Comparison of ENCODE assay signal across 8 mouse cellular contexts in the genomic region with DNA sequence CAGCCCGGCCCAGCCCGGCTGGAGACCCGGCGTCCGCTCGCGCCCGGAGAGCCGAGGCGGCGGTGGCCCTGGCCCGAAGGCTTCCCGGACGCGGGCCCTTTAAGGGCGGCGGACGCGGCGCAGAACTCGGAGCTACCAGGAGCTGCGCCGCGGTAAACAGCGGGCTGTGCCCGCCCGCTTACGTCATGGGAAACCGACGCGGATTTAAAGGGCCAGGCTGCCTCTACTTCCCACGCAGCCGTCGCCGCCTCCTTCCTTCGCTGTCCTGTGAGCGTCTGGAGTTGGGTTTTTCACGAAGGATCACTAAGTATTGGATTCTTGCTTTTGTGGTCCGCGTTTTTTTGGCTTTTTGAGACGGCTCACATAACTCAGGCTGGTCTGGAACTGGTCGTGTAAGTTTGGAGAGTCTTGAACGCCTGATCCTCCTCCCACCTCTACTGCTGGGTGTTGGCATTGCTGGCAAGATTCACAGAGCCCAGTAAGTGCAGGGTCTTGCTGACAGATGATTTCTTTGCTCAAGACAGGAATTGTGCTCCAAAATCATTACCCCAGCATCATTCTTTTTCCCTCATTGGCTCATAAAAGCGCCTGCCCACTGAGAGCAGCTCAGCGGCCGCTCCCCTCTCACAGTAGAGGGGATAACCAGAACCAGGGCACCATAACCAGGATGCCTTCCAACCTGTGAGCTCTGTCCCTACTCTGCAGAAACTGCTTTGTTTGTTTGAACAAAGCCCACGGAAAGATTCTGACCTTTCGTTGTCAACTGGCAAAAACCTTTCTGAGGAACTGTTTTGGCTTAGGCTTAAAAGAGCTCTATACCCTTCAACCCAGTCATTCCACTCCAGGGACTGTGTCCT. TPM values are rescaled to one million over a fixed set of nuclear protein-coding genes. Genes with fewer than 3 reads are reported as not detected.
DNase-seq lines count a peak whose midpoint lies in the region; ATAC-seq and TF ChIP-seq lines count a peak whose summit lies in the region.

Sidt2 (minus strand) TSS at position 152 of the 857 bp plus-strand sequence.

- dilution Hi-C loops in CH12.LX (cut with MboI; ENCODE audit: extremely low pct_ligation_motif_present, extremely low pct_unique_long_range_greater_than_20kb, low sequenced_read_pairs), result no loop called here

- in situ Hi-C loops in CH12.LX (cut with MboI; ENCODE audit: low pct_ligation_motif_present, low pct_unique_long_range_greater_than_20kb, low sequenced_read_pairs), result no loop called here

- H3K9ac ChIP-seq in CH12.LX (ENCODE audit: insufficient read depth, low read depth), result peak within 1 kb of the TSS; percentile 98
- peak within 1 kb of the TSS; percentile 88 for H3K9ac ChIP-seq in heart, embryonic 14.5 days (ENCODE audit: low read length)
- H3K9ac ChIP-seq in liver, embryonic 11.5 days (ENCODE audit: low read depth, low read length), result peak within 1 kb of the TSS; percentile 91
- peak within 1 kb of the TSS; percentile 87 for H3K9ac ChIP-seq in stomach, embryonic 14.5 days (replicated peaks; ENCODE audit: low read depth, low read length)

- DNase-seq in CH12.LX (ENCODE audit: extremely low read depth), result peak; percentile 82
- DNase-seq in c-Kit-positive CD71-negative TER-119-negative erythroid progenitor cells, embryonic 14.5 days (ENCODE audit: low read depth), result peak; percentile 70
- DNase-seq in forebrain, embryonic 10.5 days (ENCODE audit: extremely low spot score, low spot score), result peak; percentile 82
- peak; percentile 95 for DNase-seq in kidney, postnatal 10 days
- peak; percentile 85 for DNase-seq in liver, embryonic 11.5 days (ENCODE audit: low spot score)
- peak; percentile 93 for DNase-seq in naive thymus-derived CD4-positive, alpha-beta T cell, adult 2 months (ENCODE audit: low read depth)

- TF ChIP-seq CTCF in CH12.LX (conservative IDR thresholded peaks at IDR 0.05 in 1 of 2, IDR thresholded peaks at IDR 0.05 in 1 of 2; ENCODE audit: low read depth in 2 of 2, low read length in 2 of 2), result no peak

- no peaks in the 10 kb centered on the region for H3K27me3 ChIP-seq in CH12.LX (replicated peaks)
- no peaks in the 10 kb centered on the region for H3K27me3 ChIP-seq in forebrain, embryonic 10.5 days (ENCODE audit: poor library complexity, severe bottlenecking)
- no peaks in the 10 kb centered on the region for H3K27me3 ChIP-seq in heart, embryonic 14.5 days (ENCODE audit: control insufficient read depth, insufficient read depth, low read length)
- no peaks in the 10 kb centered on the region for H3K27me3 ChIP-seq in liver, embryonic 11.5 days (replicated peaks; ENCODE audit: control insufficient read depth, insufficient read depth, low read length)
- H3K27me3 ChIP-seq in stomach, embryonic 14.5 days (ENCODE audit: control insufficient read depth, insufficient read depth, low read length), result no peaks in the 10 kb centered on the region

- no peak for TF ChIP-seq EP300 in CH12.LX (IDR thresholded peaks at IDR 0.05; ENCODE audit: low read length)

- H3K4me2 ChIP-seq in CH12.LX (ENCODE audit: insufficient read depth, low read depth, poor library complexity, severe bottlenecking), result peak within 1 kb of the TSS; percentile 85
- H3K4me2 ChIP-seq in heart, embryonic 14.5 days (ENCODE audit: low read length), result peak within 1 kb of the TSS; percentile 85
- peak within 1 kb of the TSS; percentile 81 for H3K4me2 ChIP-seq in liver, embryonic 11.5 days
- peak within 1 kb of the TSS; percentile 85 for H3K4me2 ChIP-seq in stomach, embryonic 14.5 days (replicated peaks; ENCODE audit: low read depth, low read length)

- peak within 1 kb of the TSS; percentile 90 to 94 (median 92) for H3K4me3 ChIP-seq in CH12.LX (replicated peaks in 1 of 3; ENCODE audit: low read depth in 2 of 3, low read length in 2 of 3, poor library complexity in 1 of 3)
- H3K4me3 ChIP-seq in forebrain, embryonic 10.5 days, result peak within 1 kb of the TSS; percentile 71
- H3K4me3 ChIP-seq in heart, embryonic 14.5 days (ENCODE audit: control insufficient read depth in 1 of 2, insufficient read depth in 1 of 2, low read depth in 1 of 2, low read length in 2 of 2), result peak within 1 kb of the TSS; percentile 66 to 79
- peak within 1 kb of the TSS; percentile 92 for H3K4me3 ChIP-seq in liver, embryonic 11.5 days (ENCODE audit: low read depth, low read length)
- H3K4me3 ChIP-seq in stomach, embryonic 14.5 days (ENCODE audit: low read depth, low read length), result peak within 1 kb of the TSS; percentile 70

- ATAC-seq in heart, embryonic 14.5 days (ENCODE audit: insufficient number of reproducible peaks, insufficient read depth, low FRiP score, low read depth), result peak; percentile 88
- peak; percentile 96 for ATAC-seq in liver, embryonic 11.5 days (replicated peaks; ENCODE audit: low FRiP score)
- ATAC-seq in stomach, embryonic 14.5 days (ENCODE audit: insufficient number of reproducible peaks, insufficient read depth, low FRiP score, low read depth), result peak; percentile 94

- WGBS in forebrain, embryonic 10.5 days, result under 1% methylated on average over 48 of the region's 48 CpGs
- WGBS in heart, embryonic 14.5 days, result under 1% methylated on average over 46 of the region's 48 CpGs
- WGBS in liver, embryonic 11.5 days, result 2% methylated on average over 48 of the region's 48 CpGs
- WGBS in stomach, embryonic 14.5 days, result under 1% methylated on average over 47 of the region's 48 CpGs

- H3K79me2 ChIP-seq in CH12.LX (replicated peaks; ENCODE audit: control insufficient read depth, extremely low read depth, insufficient read depth, poor library complexity, severe bottlenecking), result peaks cover 6% of the 10 kb centered on the region; the same call in 1 of the 2 replicates

- H3K9me3 ChIP-seq in CH12.LX (replicated peaks; ENCODE audit: low read length), result no peaks in the 10 kb centered on the region
- no peaks in the 10 kb centered on the region for H3K9me3 ChIP-seq in forebrain, embryonic 10.5 days
- no peaks in the 10 kb centered on the region for H3K9me3 ChIP-seq in heart, embryonic 14.5 days (ENCODE audit: control insufficient read depth, low read length)
- H3K9me3 ChIP-seq in liver, embryonic 11.5 days (ENCODE audit: control insufficient read depth, low read length), result no peaks in the 10 kb centered on the region
- no peaks in the 10 kb centered on the region for H3K9me3 ChIP-seq in stomach, embryonic 14.5 days (ENCODE audit: control insufficient read depth, low read depth, low read length)

- H3K36me3 ChIP-seq in CH12.LX (replicated peaks in 1 of 2; ENCODE audit: control insufficient read depth in 1 of 2, insufficient read depth in 1 of 2, low read length in 1 of 2), result peaks cover 12 to 47% of the 10 kb centered on the region in 2 experiments
- peaks cover 22% of the 10 kb centered on the region for H3K36me3 ChIP-seq in forebrain, embryonic 10.5 days (replicated peaks)
- H3K36me3 ChIP-seq in heart, embryonic 14.5 days (ENCODE audit: control insufficient read depth, insufficient read depth, low read length), result peaks cover 27% of the 10 kb centered on the region
- H3K36me3 ChIP-seq in liver, embryonic 11.5 days (ENCODE audit: control insufficient read depth, insufficient read depth, low read length), result peaks cover under 1% of the 10 kb centered on the region; the same call in 1 of the 2 replicates
- peaks cover 4% of the 10 kb centered on the region for H3K36me3 ChIP-seq in stomach, embryonic 14.5 days (ENCODE audit: control insufficient read depth, insufficient read depth, low read length)

- peak; percentile 66 for TF ChIP-seq POLR2A in CH12.LX (IDR thresholded peaks at IDR 0.05; ENCODE audit: low read depth, low read length)

- TF ChIP-seq RAD21 in CH12.LX (IDR thresholded peaks at IDR 0.05; ENCODE audit: low read depth, low read length), result no peak

- peaks cover 6 to 27% of the 10 kb centered on the region in 2 experiments; a peak in 3 of 4 replicates for H3K4me1 ChIP-seq in CH12.LX (ENCODE audit: control insufficient read depth in 1 of 2, insufficient read depth in 2 of 2)
- H3K4me1 ChIP-seq in forebrain, embryonic 10.5 days, result peaks cover 47% of the 10 kb centered on the region
- peaks cover 12 to 16% of the 10 kb centered on the region in 2 experiments for H3K4me1 ChIP-seq in heart, embryonic 14.5 days (ENCODE audit: control insufficient read depth in 2 of 2, insufficient read depth in 2 of 2, low read length in 2 of 2)
- H3K4me1 ChIP-seq in liver, embryonic 11.5 days (replicated peaks; ENCODE audit: control insufficient read depth, insufficient read depth, low read length), result peaks cover 19% of the 10 kb centered on the region
- peaks cover 14% of the 10 kb centered on the region for H3K4me1 ChIP-seq in stomach, embryonic 14.5 days (ENCODE audit: control insufficient read depth, insufficient read depth, low read length)

- peak within 1 kb of the TSS; percentile 53 for H3K27ac ChIP-seq in CH12.LX (ENCODE audit: insufficient read depth, low read depth)
- H3K27ac ChIP-seq in forebrain, embryonic 10.5 days, result peak within 1 kb of the TSS; percentile 90
- H3K27ac ChIP-seq in heart, embryonic 14.5 days (replicated peaks in 1 of 2; ENCODE audit: control insufficient read depth in 1 of 2, insufficient read depth in 1 of 2, low read depth in 2 of 2, low read length in 2 of 2), result peak within 1 kb of the TSS; percentile 88 to 89
- peak within 1 kb of the TSS; percentile 87 for H3K27ac ChIP-seq in liver, embryonic 11.5 days (ENCODE audit: low read depth, low read length)
- H3K27ac ChIP-seq in stomach, embryonic 14.5 days (ENCODE audit: low read length), result peak within 1 kb of the TSS; percentile 80; the same call in 1 of the 2 replicates

TF ChIP-seq in CH12.LX, 34 proteins besides CTCF, POLR2A, EP300 and RAD21 (continues in another document):
- TF ChIP-seq ZC3H11A (IDR thresholded peaks at IDR 0.05; ENCODE audit: low read depth, low read length), result no peak
- no peak for TF ChIP-seq USF2 (conservative IDR thresholded peaks at IDR 0.05; ENCODE audit: low read depth, low read length)
- no peak for TF ChIP-seq CHD2 (IDR thresholded peaks at IDR 0.05; ENCODE audit: low read length)
- peak; percentile 53 for TF ChIP-seq IRF4 (IDR thresholded peaks at IDR 0.05; ENCODE audit: low read depth, low read length)
- no peak for TF ChIP-seq ZNF384 (IDR thresholded peaks at IDR 0.05; ENCODE audit: low read depth, low read length)
- TF ChIP-seq MAZ (IDR thresholded peaks at IDR 0.05; ENCODE audit: low read depth, low read length), result no peak
- TF ChIP-seq KAT2A (IDR thresholded peaks at IDR 0.05; ENCODE audit: insufficient replicate concordance, low read length), result no peak
- TF ChIP-seq JUND (conservative IDR thresholded peaks at IDR 0.05; ENCODE audit: low read depth, low read length), result no peak
- no peak for TF ChIP-seq MAX (IDR thresholded peaks at IDR 0.05; ENCODE audit: low read length)
- TF ChIP-seq SIN3A (IDR thresholded peaks at IDR 0.05; ENCODE audit: low read length), result peak; percentile 95

RNA-seq across cellular contexts. Expression of gene Sidt2, which starts in this region (rescaled TPM):
- total RNA-seq in CH12.LX (2012; rRNA removed) (41.0 and 47.8 TPM in 2 replicates), CH12.LX (2014; rRNA removed) (36.4 and 38.9 TPM in 2 replicates)
- polyA plus RNA-seq in CH12.LX (2012; ENCODE audit: insufficient read length, low read depth), result 110 and 143 TPM in 2 replicates
- polyA plus RNA-seq in forebrain, embryonic 10.5 days (2016; fragmentation: Nextera tagmentation; extraction: Ambion mirVana), result 23.8 and 24.6 TPM in 2 replicates
- polyA plus RNA-seq in heart, embryonic 14.5 days (2014; fragmentation: Nextera tagmentation; extraction: Ambion mirVana), result 36.5 and 43.9 TPM in 2 replicates
- polyA plus RNA-seq in liver, embryonic 11.5 days (2014; fragmentation: Nextera tagmentation; extraction: Ambion mirVana), result 34.1 and 36.2 TPM in 2 replicates
- 41.5 and 42.1 TPM in 2 replicates for polyA plus RNA-seq in stomach, embryonic 14.5 days (2014; fragmentation: Nextera tagmentation; extraction: Ambion mirVana)

Comparison
In these comparisons a context has a peak if more than half of its experiments do, and no peak if none do; other contexts are left out.
1. Peak in every context shown above with its lines: DNase-seq, ATAC-seq, H3K4me3 ChIP-seq and H3K27ac ChIP-seq.